Mouse (Mus musculus) small intestine, adult 2 months (tissue): Measurements from ENCODE around the gene Oxct1.

Experiments used
- CTCF ChIP-seq: fragments of 200-500 bp; IDR thresholded peaks from 2 replicates; pipeline ENCODE4 v1.5.1; 2012; ENCODE audit warnings: low read depth, mild to moderate bottlenecking, control low read depth, inconsistent platforms, low read length, moderate library complexity, mixed read lengths; ENCODE audit not compliant: insufficient replicate concordance, insufficient read length; ENCODE audit errors: extremely low read depth
- POLR2A ChIP-seq: fragments of 200-500 bp; IDR thresholded peaks from 2 replicates; pipeline ENCODE4 v1.6.1; 2012; ENCODE audit warnings: low read depth, mild to moderate bottlenecking, control low read depth, inconsistent platforms, low read length, moderate library complexity

DNA sequence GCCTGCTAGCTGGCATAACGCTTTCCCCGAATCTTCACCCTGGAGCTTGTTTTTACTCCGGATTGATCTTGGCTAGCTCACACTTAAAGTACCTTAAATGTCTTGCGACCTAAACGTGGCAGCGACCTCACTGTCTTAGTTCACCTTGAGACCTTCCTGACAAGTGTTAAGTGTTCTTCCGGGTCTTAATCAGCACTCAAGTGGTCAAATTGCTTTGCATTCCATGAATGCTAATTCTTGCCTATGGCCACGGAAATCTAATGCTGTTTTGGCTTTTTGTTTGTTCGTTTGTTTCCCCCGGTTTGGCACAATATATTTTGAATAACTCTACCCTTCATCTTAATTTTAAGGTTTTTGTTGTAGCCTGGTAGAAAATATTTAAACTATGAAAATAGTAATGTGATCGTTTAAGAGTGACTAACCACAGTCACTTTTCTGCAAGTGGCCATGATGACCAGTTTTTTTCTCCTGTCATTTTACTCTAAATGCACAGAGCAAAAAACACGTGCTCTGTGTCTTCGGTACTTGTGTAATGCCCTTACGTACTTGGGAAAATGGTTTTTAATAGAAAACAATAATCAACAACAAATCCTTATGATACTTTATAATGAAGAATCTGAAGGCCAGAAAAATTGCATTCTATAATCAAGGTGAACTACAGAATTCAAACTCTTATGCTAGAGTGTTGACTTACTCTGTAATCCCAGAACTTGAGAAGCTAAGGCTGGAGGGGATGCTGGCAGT lies 29.7 kb upstream of the Oxct1 start:
- TF ChIP-seq POLR2A, result no peak
- no peak for TF ChIP-seq CTCF
